In the genomic region with DNA sequence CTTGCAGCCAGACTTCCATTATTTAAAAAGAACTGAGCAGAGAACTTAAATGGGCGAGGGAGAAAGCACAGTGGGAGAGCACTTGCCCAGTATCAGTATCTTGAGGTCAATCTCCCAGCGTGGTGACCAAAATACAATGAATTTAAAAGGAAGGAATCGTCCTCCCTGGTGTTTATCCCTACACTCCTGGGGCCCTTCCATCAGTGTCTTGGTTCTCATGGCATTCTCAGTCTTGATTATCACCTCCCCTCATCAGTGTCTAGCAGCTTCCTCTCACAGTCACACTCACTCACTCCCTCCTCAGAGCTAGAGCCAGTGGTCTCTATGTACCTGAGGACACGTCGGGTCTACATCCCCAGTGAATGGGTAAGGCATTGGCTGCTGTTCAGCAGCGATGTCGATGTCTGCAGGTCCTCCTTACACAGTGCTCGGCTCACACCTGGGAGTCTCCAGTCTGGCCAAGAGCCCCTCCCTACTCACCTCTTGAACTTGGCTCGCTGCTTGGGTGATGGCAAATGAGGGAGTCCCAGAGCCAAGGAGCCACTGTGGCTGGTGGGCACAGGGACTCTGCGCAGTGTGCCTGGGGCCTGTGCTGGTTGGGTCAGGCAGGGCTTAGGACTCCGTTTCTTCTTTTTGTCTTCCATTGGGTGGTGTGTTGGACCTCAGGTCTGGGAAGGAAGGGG, we compare ENCODE assay signal across 8 mouse cellular contexts. TPM values are rescaled to one million over a fixed set of nuclear protein-coding genes. Genes with fewer than 3 reads are reported as not detected.
DNase-seq lines count a peak whose midpoint lies in the region; ATAC-seq and TF ChIP-seq lines count a peak whose summit lies in the region.

No protein-coding gene starts in this region.

- H3K27me3 ChIP-seq in heart, embryonic 14.5 days (ENCODE audit: control insufficient read depth, insufficient read depth, low read length), result no peaks in the 10 kb centered on the region
- no peaks in the 10 kb centered on the region for H3K27me3 ChIP-seq in heart, postnatal 0 days (ENCODE audit: control insufficient read depth, insufficient read depth, low read length)
- H3K27me3 ChIP-seq in midbrain, embryonic 10.5 days (ENCODE audit: low read depth, poor library complexity, severe bottlenecking), result no peaks in the 10 kb centered on the region

- 67% methylated on average over 11 of the region's 11 CpGs for WGBS in heart, embryonic 14.5 days
- WGBS in heart, postnatal 0 days, result 66% methylated on average over 11 of the region's 11 CpGs
- WGBS in midbrain, embryonic 10.5 days, result 80% methylated on average over 11 of the region's 11 CpGs

- intact Hi-C loops in left cerebral cortex, postnatal 25 days (cut with DNase I), result no loop called here
- intact Hi-C loops in left cerebral cortex, postnatal 14 days (cut with DNase I), result no loop called here

- H3K4me2 ChIP-seq in heart, embryonic 14.5 days (ENCODE audit: low read length), result peak overlapping the region; percentile 81
- peak overlapping the region; percentile 84 for H3K4me2 ChIP-seq in heart, postnatal 0 days (ENCODE audit: low read depth, low read length)

- peaks cover 22 to 30% of the 10 kb centered on the region in 2 experiments; a peak in 3 of 4 replicates for H3K4me1 ChIP-seq in heart, embryonic 14.5 days (ENCODE audit: control insufficient read depth in 2 of 2, insufficient read depth in 2 of 2, low read length in 2 of 2)
- peaks cover 38% of the 10 kb centered on the region for H3K4me1 ChIP-seq in heart, postnatal 0 days (ENCODE audit: control insufficient read depth, insufficient read depth)
- H3K4me1 ChIP-seq in midbrain, embryonic 10.5 days, result peaks cover 57% of the 10 kb centered on the region

- no peak for TF ChIP-seq CTCF in heart, postnatal 0 days (IDR thresholded peaks at IDR 0.05; ENCODE audit: low read depth)

- no peak for ATAC-seq in heart, embryonic 14.5 days (ENCODE audit: insufficient number of reproducible peaks, insufficient read depth, low FRiP score, low read depth)
- no peak for ATAC-seq in heart, postnatal 0 days (ENCODE audit: insufficient read depth, low read depth)

- H3K9ac ChIP-seq in heart, embryonic 14.5 days (ENCODE audit: low read length), result no peak overlapping the region
- peak overlapping the region; percentile 71 for H3K9ac ChIP-seq in heart, postnatal 0 days (replicated peaks; ENCODE audit: low read depth, low read length)

- no peak overlapping the region; a peak in 1 of 4 replicates for H3K27ac ChIP-seq in heart, embryonic 14.5 days (replicated peaks in 1 of 2; ENCODE audit: control insufficient read depth in 1 of 2, insufficient read depth in 1 of 2, low read depth in 2 of 2, low read length in 2 of 2)
- peak overlapping the region; percentile 89 for H3K27ac ChIP-seq in heart, postnatal 0 days (ENCODE audit: low read depth)
- H3K27ac ChIP-seq in midbrain, embryonic 10.5 days (replicated peaks), result peak overlapping the region; percentile 89

- H3K4me3 ChIP-seq in heart, embryonic 14.5 days (ENCODE audit: control insufficient read depth in 1 of 2, insufficient read depth in 1 of 2, low read depth in 1 of 2, low read length in 2 of 2), result peak overlapping the region in 1 of 2 experiments; percentile 65; a peak in 1 of 4 replicates
- H3K4me3 ChIP-seq in heart, postnatal 0 days (ENCODE audit: low read depth, low read length), result peak overlapping the region; percentile 65
- peak overlapping the region; percentile 73 for H3K4me3 ChIP-seq in midbrain, embryonic 10.5 days

- H3K36me3 ChIP-seq in heart, embryonic 14.5 days (ENCODE audit: control insufficient read depth, insufficient read depth, low read length), result peaks cover 22% of the 10 kb centered on the region
- peaks cover 26% of the 10 kb centered on the region for H3K36me3 ChIP-seq in heart, postnatal 0 days (replicated peaks; ENCODE audit: control insufficient read depth, insufficient read depth, low read length)
- H3K36me3 ChIP-seq in midbrain, embryonic 10.5 days, result peaks cover 17% of the 10 kb centered on the region

- DNase-seq in heart, adult 9 months (ENCODE audit: low spot score in 2 of 2), result no peak
- peak; percentile 67 for DNase-seq in cerebellum, adult 9-10 months
- no peak for DNase-seq in heart, postnatal 0 days (ENCODE audit: low spot score)
- no peak for DNase-seq in midbrain, embryonic 10.5 days (ENCODE audit: low spot score)
- DNase-seq in adrenal gland, postnatal 14 days, result no peak
- no peak for DNase-seq in left cerebral cortex, postnatal 25 days (ENCODE audit: low spot score in 2 of 2)
- no peak for DNase-seq in left cerebral cortex, postnatal 14 days (ENCODE audit: low spot score in 2 of 2)

- no peak for TF ChIP-seq EP300 in heart, postnatal 0 days (IDR thresholded peaks at IDR 0.05; ENCODE audit: low read depth)

- no peaks in the 10 kb centered on the region for H3K9me3 ChIP-seq in heart, embryonic 14.5 days (ENCODE audit: control insufficient read depth, low read length)
- no peaks in the 10 kb centered on the region for H3K9me3 ChIP-seq in heart, postnatal 0 days (replicated peaks; ENCODE audit: control insufficient read depth, low read length)
- H3K9me3 ChIP-seq in midbrain, embryonic 10.5 days (replicated peaks), result no peaks in the 10 kb centered on the region

RNA-seq across cellular contexts. Expression of a gene that starts 1.5 kb away (rescaled TPM):
- polyA plus RNA-seq in heart, embryonic 14.5 days (2014; fragmentation: Nextera tagmentation; extraction: Ambion mirVana), result 49.8 and 53.3 TPM in 2 replicates
- total RNA-seq in heart, postnatal 0 days (2014; rRNA removed; ENCODE audit: low replicate concordance), result 41.9 and 55.1 TPM in 2 replicates
- polyA plus RNA-seq in heart, postnatal 0 days (2015; fragmentation: Nextera tagmentation; extraction: Ambion mirVana), result 58.0 and 58.6 TPM in 2 replicates
- 58.6 and 74.5 TPM in 2 replicates for polyA plus RNA-seq in midbrain, embryonic 10.5 days (2016; fragmentation: Nextera tagmentation; extraction: Ambion mirVana)
- 56.7 and 67.4 TPM in 2 replicates for total RNA-seq in adrenal gland, postnatal 14 days (2021)
- total RNA-seq in left cerebral cortex, postnatal 25 days (2021), result 10 to 100 TPM; 66.5 to 67.5 TPM
- total RNA-seq in left cerebral cortex, postnatal 14 days (2021), result 100 to 1,000 TPM; 103 to 110 TPM

RNA-seq across cellular contexts. Expression of a gene that starts 3.4 kb away (rescaled TPM):
- polyA plus RNA-seq in heart, embryonic 14.5 days (2014; fragmentation: Nextera tagmentation; extraction: Ambion mirVana), result 24.1 and 25.1 TPM in 2 replicates
- 6.3 TPM in 2 replicates for total RNA-seq in heart, postnatal 0 days (2014; rRNA removed; ENCODE audit: low replicate concordance)
- 23.0 and 26.3 TPM in 2 replicates for polyA plus RNA-seq in heart, postnatal 0 days (2015; fragmentation: Nextera tagmentation; extraction: Ambion mirVana)
- 30.6 and 32.8 TPM in 2 replicates for polyA plus RNA-seq in midbrain, embryonic 10.5 days (2016; fragmentation: Nextera tagmentation; extraction: Ambion mirVana)
- 26.7 and 34.9 TPM in 2 replicates for total RNA-seq in adrenal gland, postnatal 14 days (2021)
- 10 to 100 TPM; 29.8 to 37.0 TPM for total RNA-seq in left cerebral cortex, postnatal 25 days (2021)
- 10 to 100 TPM; 29.3 to 35.1 TPM for total RNA-seq in left cerebral cortex, postnatal 14 days (2021)

RNA-seq across cellular contexts. Expression of a gene that starts 8.2 kb away (rescaled TPM):
- 1.1 and 2.6 TPM in 2 replicates for polyA plus RNA-seq in heart, embryonic 14.5 days (2014; fragmentation: Nextera tagmentation; extraction: Ambion mirVana)
- total RNA-seq in heart, postnatal 0 days (2014; rRNA removed; ENCODE audit: low replicate concordance), result 9.8 TPM in 1 of 2 replicates, not detected in the other
- polyA plus RNA-seq in heart, postnatal 0 days (2015; fragmentation: Nextera tagmentation; extraction: Ambion mirVana), result 1.5 and 1.9 TPM in 2 replicates
- polyA plus RNA-seq in midbrain, embryonic 10.5 days (2016; fragmentation: Nextera tagmentation; extraction: Ambion mirVana), result 2.1 and 2.9 TPM in 2 replicates
- total RNA-seq in adrenal gland, postnatal 14 days (2021), result 0.75 and 1.4 TPM in 2 replicates
- 1 to 10 TPM; 4.3 to 4.7 TPM for total RNA-seq in left cerebral cortex, postnatal 25 days (2021)
- total RNA-seq in left cerebral cortex, postnatal 14 days (2021), result 1 to 10 TPM; 2.7 to 3.9 TPM

RNA-seq across cellular contexts. Expression of a gene that starts 18.6 kb away (rescaled TPM):
- polyA plus RNA-seq in heart, embryonic 14.5 days (2014; fragmentation: Nextera tagmentation; extraction: Ambion mirVana), result 51.5 and 56.4 TPM in 2 replicates
- 28.3 and 28.5 TPM in 2 replicates for total RNA-seq in heart, postnatal 0 days (2014; rRNA removed; ENCODE audit: low replicate concordance)
- 22.7 and 23.2 TPM in 2 replicates for polyA plus RNA-seq in heart, postnatal 0 days (2015; fragmentation: Nextera tagmentation; extraction: Ambion mirVana)
- 104 and 107 TPM in 2 replicates for polyA plus RNA-seq in midbrain, embryonic 10.5 days (2016; fragmentation: Nextera tagmentation; extraction: Ambion mirVana)
- total RNA-seq in adrenal gland, postnatal 14 days (2021), result 61.2 and 64.9 TPM in 2 replicates
- 10 to 100 TPM; 41.2 to 43.4 TPM for total RNA-seq in left cerebral cortex, postnatal 25 days (2021)
- 10 to 100 TPM; 40.2 to 45.5 TPM for total RNA-seq in left cerebral cortex, postnatal 14 days (2021)

RNA-seq across cellular contexts. Expression of a gene that starts 21.8 kb away (rescaled TPM):
- polyA plus RNA-seq in heart, embryonic 14.5 days (2014; fragmentation: Nextera tagmentation; extraction: Ambion mirVana), result 158 and 179 TPM in 2 replicates
- 108 and 115 TPM in 2 replicates for total RNA-seq in heart, postnatal 0 days (2014; rRNA removed; ENCODE audit: low replicate concordance)
- 150 and 161 TPM in 2 replicates for polyA plus RNA-seq in heart, postnatal 0 days (2015; fragmentation: Nextera tagmentation; extraction: Ambion mirVana)
- 226 and 231 TPM in 2 replicates for polyA plus RNA-seq in midbrain, embryonic 10.5 days (2016; fragmentation: Nextera tagmentation; extraction: Ambion mirVana)
- 82.6 and 89.8 TPM in 2 replicates for total RNA-seq in adrenal gland, postnatal 14 days (2021)
- 10 to 100 TPM; 96.6 to 96.8 TPM for total RNA-seq in left cerebral cortex, postnatal 25 days (2021)
- total RNA-seq in left cerebral cortex, postnatal 14 days (2021), result 100 to 1,000 TPM in 1 of 2 experiments, 10 to 100 TPM in 1; 91.8 to 105 TPM

Comparison
In these comparisons a context has a peak if more than half of its experiments do, and no peak if none do; other contexts are left out.
1. H3K27ac ChIP-seq: peak in heart, postnatal 0 days (single experiment) and midbrain, embryonic 10.5 days (single experiment); none in heart, embryonic 14.5 days (0 of 2).